Mouse (Mus musculus) spleen, adult 2 months (tissue): ENCODE measurements around the gene Pnmt.

Experiments used
- CTCF ChIP-seq: fragments of 200-500 bp; IDR thresholded peaks from 2 replicates; pipeline ENCODE4 v1.5.1; 2011; ENCODE audit warnings: mild to moderate bottlenecking, inconsistent platforms; ENCODE audit not compliant: insufficient read depth, insufficient read length, insufficient replicate concordance; ENCODE audit errors: extremely low read depth
- POLR2A ChIP-seq: fragments of 200-500 bp; IDR thresholded peaks from 2 replicates; pipeline ENCODE4 v1.6.1; 2011; ENCODE audit warnings: low read depth, low read length, inconsistent platforms

GRCm38 (mm10) chr11:98369337-98369736 lies 16.9 kb upstream of the Pnmt start:
- TF ChIP-seq POLR2A (no peak), CTCF (no peak)
